Mouse (Mus musculus) midbrain, embryonic 10.5 days (tissue): ENCODE measurements around the gene Cryba2. TPM values are rescaled to one million over a fixed set of nuclear protein-coding genes. Genes with fewer than 3 reads are reported as not detected.

ENCODE experiments used
- DNase-seq: peaks from one replicate; pipeline ENCODE4 v3.0.0-alpha.2; 2017; ENCODE audit warnings: low spot score
- H3K27ac ChIP-seq: fragments of 300-500 bp; sonication (generic); replicated peaks from 2 replicates; pipeline ENCODE4 v1.5.1; 2016; ENCODE audit warnings: mild to moderate bottlenecking
- H3K27me3 ChIP-seq: fragments of 300-500 bp; sonication (generic); 2 replicates; pipeline ENCODE4 v1.6.1; 2016; ENCODE audit warnings: low read depth, mild to moderate bottlenecking; ENCODE audit not compliant: poor library complexity, severe bottlenecking
- H3K36me3 ChIP-seq: fragments of 300-500 bp; sonication (generic); 2 replicates; pipeline ENCODE4 v1.6.1; 2016; ENCODE audit warnings: mild to moderate bottlenecking, moderate library complexity
- H3K4me1 ChIP-seq: fragments of 300-500 bp; sonication (generic); 2 replicates; pipeline ENCODE4 v1.6.1; 2016
- H3K4me3 ChIP-seq: fragments of 300-500 bp; sonication (generic); 2 replicates; pipeline ENCODE4 v1.5.1; 2016; ENCODE audit warnings: mild to moderate bottlenecking, moderate library complexity
- H3K9me3 ChIP-seq: fragments of 300-500 bp; sonication (generic); replicated peaks from 2 replicates; pipeline ENCODE4 v1.6.1; 2016; ENCODE audit warnings: mild to moderate bottlenecking
- WGBS: fragments of 180-500 bp; shearing (Covaris S2); methylation state at CpG from one replicate; pipeline ENCODE4 v1.1.7; 2016; 5-methylcytosine and 5-hydroxymethylcytosine counted together
- microRNA counts: library from miRNA; unstranded; fragments of <30 nt; microRNA quantifications from one replicate; lab custom pipeline; 2017
- microRNA-seq: library from miRNA; unstranded; fragments of <30 nt; microRNA quantifications from one replicate; pipeline ENCODE4, GENCODE M21; 2017
- polyA plus RNA-seq: library from polyadenylated mRNA; unstranded; fragments of >200 nt; fragmentation: Nextera tagmentation; extraction: Ambion mirVana; gene quantifications from 2 replicates; pipeline ENCODE4 v1.2.1, GENCODE M21; 2016

Gene Cryba2
- polyA plus RNA-seq, 1 experiment from 2014 or later, result not detected

- Histone ChIP-seq H3K4me1 (peaks cover 93% of the 10 kb centered on the region), H3K9me3 (no peaks in the 10 kb centered on the region), H3K4me3 (peak overlapping the region; percentile 85), H3K36me3 (no peaks in the 10 kb centered on the region), H3K27me3 (peaks cover 97% of the 10 kb centered on the region), H3K27ac (peak overlapping the region; percentile 94)
- DNase-seq, result peak; percentile 57
- under 1% methylated on average over 74 of the region's 74 CpGs for WGBS
Measured at GRCm38 (mm10) chr1:74855651-74856438, 37.1 kb downstream of the Cryba2 start.

GRCm38 (mm10) chr1:74855156-74855555 lies 37.8 kb downstream of the Cryba2 start:
- Histone ChIP-seq H3K9me3 (no peaks in the 10 kb centered on the region), H3K27ac (peak overlapping the region; percentile 94), H3K36me3 (no peaks in the 10 kb centered on the region), H3K4me1 (peaks cover 100% of the 10 kb centered on the region), H3K27me3 (peaks cover 97% of the 10 kb centered on the region), H3K4me3 (peak overlapping the region; percentile 85)
- WGBS, result under 1% methylated on average over 48 of the region's 48 CpGs
- DNase-seq, result no peak

- no peaks in the 10 kb centered on the region for H3K36me3 ChIP-seq
- no peaks in the 10 kb centered on the region for H3K9me3 ChIP-seq
- H3K4me3 ChIP-seq, result peak within 1 kb of the TSS; percentile 85
- H3K27ac ChIP-seq, result peak within 1 kb of the TSS; percentile 94
- WGBS, result 2% methylated on average over 39 of the region's 39 CpGs
- peaks cover 97% of the 10 kb centered on the region for H3K27me3 ChIP-seq
- DNase-seq, result peak; percentile 93
- H3K4me1 ChIP-seq, result peaks cover 99% of the 10 kb centered on the region
Measured at GRCm38 (mm10) chr1:74854306-74855056, 38.5 kb downstream of the Cryba2 start, which contains the start of gene Cdk5r2. TSS of gene Cdk5r2 (plus strand) at chr1:74854934.

- Histone ChIP-seq H3K4me3 (peak overlapping the region; percentile 31), H3K27me3 (peaks cover 66% of the 10 kb centered on the region), H3K4me1 (peaks cover 77% of the 10 kb centered on the region), H3K27ac (peak overlapping the region; percentile 89), H3K36me3 (no peaks in the 10 kb centered on the region), H3K9me3 (no peaks in the 10 kb centered on the region)
- DNase-seq, result peak; percentile 68
- WGBS, result 12% methylated on average over 6 of the region's 6 CpGs
Measured at GRCm38 (mm10) chr1:74851001-74851775, 41.8 kb downstream of the Cryba2 start.

- H3K9me3 ChIP-seq, result no peaks in the 10 kb centered on the region
- H3K4me3 ChIP-seq, result no peak overlapping the region
- no peaks in the 10 kb centered on the region for H3K36me3 ChIP-seq
- 21% methylated on average over 6 of the region's 6 CpGs for WGBS
- H3K27me3 ChIP-seq, result peaks cover 56% of the 10 kb centered on the region
- peak overlapping the region; percentile 89 for H3K27ac ChIP-seq
- peaks cover 69% of the 10 kb centered on the region for H3K4me1 ChIP-seq
- no peak for DNase-seq
Measured at GRCm38 (mm10) chr1:74850251-74850650, 42.7 kb downstream of the Cryba2 start.

GRCm38 (mm10) chr1:74848946-74849345 lies 44.0 kb downstream of the Cryba2 start:
- 63% methylated on average over 5 of the region's 5 CpGs for WGBS
- H3K4me1 ChIP-seq, result peaks cover 56% of the 10 kb centered on the region
- H3K4me3 ChIP-seq, result no peak overlapping the region
- H3K9me3 ChIP-seq, result no peaks in the 10 kb centered on the region
- DNase-seq, result no peak
- no peaks in the 10 kb centered on the region for H3K36me3 ChIP-seq
- H3K27me3 ChIP-seq, result peaks cover 46% of the 10 kb centered on the region
- 0 out of 2 replicates have a peak overlapping the region, but pooled peaks have one; percentile 55 for H3K27ac ChIP-seq

- Histone ChIP-seq H3K4me1 (peaks cover 30% of the 10 kb centered on the region), H3K27me3 (peaks cover 20% of the 10 kb centered on the region), H3K9me3 (no peaks in the 10 kb centered on the region), H3K4me3 (no peak overlapping the region), H3K36me3 (no peaks in the 10 kb centered on the region), H3K27ac (no peak overlapping the region)
- DNase-seq, result no peak
- WGBS, result 57% methylated on average over 9 of the region's 9 CpGs
Measured at GRCm38 (mm10) chr1:74846341-74846740, 46.6 kb downstream of the Cryba2 start.

- H3K9me3 ChIP-seq, result no peaks in the 10 kb centered on the region
- H3K4me1 ChIP-seq, result peaks cover 3% of the 10 kb centered on the region; the same call in 1 of the 2 replicates
- H3K27ac ChIP-seq, result no peak overlapping the region
- no peaks in the 10 kb centered on the region for H3K36me3 ChIP-seq
- H3K4me3 ChIP-seq, result no peak overlapping the region
- no peak for DNase-seq
- H3K27me3 ChIP-seq, result no peaks in the 10 kb centered on the region
- WGBS, result 90% methylated on average over 5 of the region's 5 CpGs
Measured at GRCm38 (mm10) chr1:74843090-74843489, 49.9 kb downstream of the Cryba2 start.

MicroRNA genes within 50 kb of the gene (microRNA counts, 519-probe panel; counts per million panel counts)
- microRNA mmu-miR-375 (lab: Ali Mortazavi, UCI), result 4,353 counts per million, percentile 21 among the panel's probes with 10 or more counts

Small RNA genes lying within 50 kb of the gene (microRNA-seq; reads per million reads assigned to microRNA genes)
- gene Mir375, result 1,249 reads per million, percentile 78 among the genes with 10 or more reads in this experiment

Other genes with a start within 250 kb of the Cryba2 start
- 42.6 and 43.6 TPM in 2 replicates for gene Ttll4, start 231.4 kb downstream of the Cryba2 start, polyA plus RNA-seq
- gene Cyp27a1, start 179.6 kb downstream of the Cryba2 start, polyA plus RNA-seq, result 6.7 and 6.9 TPM in 2 replicates
- gene Prkag3, start 143.9 kb downstream of the Cryba2 start, polyA plus RNA-seq, result not detected in 2 replicates
- gene Wnt6, start 121.3 kb downstream of the Cryba2 start, polyA plus RNA-seq, result 8.7 and 11.0 TPM in 2 replicates
- gene Wnt10a, start 101.6 kb downstream of the Cryba2 start, polyA plus RNA-seq, result 0.85 and 1.3 TPM in 2 replicates
- 1.3 and 2.2 TPM in 2 replicates for gene Cdk5r2, start 38.2 kb downstream of the Cryba2 start, polyA plus RNA-seq
- gene Fev, start 7.7 kb downstream of the Cryba2 start, polyA plus RNA-seq, result 0.36 TPM in 1 of 2 replicates, not detected in the other
- 0.04 and 0.07 TPM in 2 replicates for gene Cfap65, start 42.5 kb upstream of the Cryba2 start, polyA plus RNA-seq
- 0.12 and 0.17 TPM in 2 replicates for gene Ihh, start 58.5 kb upstream of the Cryba2 start, polyA plus RNA-seq
- gene Nhej1, start 232.1 kb upstream of the Cryba2 start, polyA plus RNA-seq, result 15.2 and 16.0 TPM in 2 replicates
- 0.11 TPM in 1 of 2 replicates, not detected in the other for gene Slc23a3, start 240.7 kb upstream of the Cryba2 start, polyA plus RNA-seq
- 51.7 and 60.4 TPM in 2 replicates for gene Cnppd1, start 249.6 kb upstream of the Cryba2 start, polyA plus RNA-seq
- 44.1 and 55.4 TPM in 2 replicates for gene Retreg2, start 249.6 kb upstream of the Cryba2 start, polyA plus RNA-seq